Mouse (Mus musculus) liver, embryonic 14.5 days (tissue): ENCODE results near the gene Evx2.

Source experiments
- CTCF ChIP-seq: IDR thresholded peaks from 2 replicates; pipeline ENCODE4 v1.5.1; 2016; ENCODE audit warnings: antibody characterized with exemption, low read depth, control low read depth
- EP300 ChIP-seq: IDR thresholded peaks from 2 replicates; pipeline ENCODE4 v1.6.1; 2016; ENCODE audit warnings: antibody characterized with exemption, low read depth

DNA sequence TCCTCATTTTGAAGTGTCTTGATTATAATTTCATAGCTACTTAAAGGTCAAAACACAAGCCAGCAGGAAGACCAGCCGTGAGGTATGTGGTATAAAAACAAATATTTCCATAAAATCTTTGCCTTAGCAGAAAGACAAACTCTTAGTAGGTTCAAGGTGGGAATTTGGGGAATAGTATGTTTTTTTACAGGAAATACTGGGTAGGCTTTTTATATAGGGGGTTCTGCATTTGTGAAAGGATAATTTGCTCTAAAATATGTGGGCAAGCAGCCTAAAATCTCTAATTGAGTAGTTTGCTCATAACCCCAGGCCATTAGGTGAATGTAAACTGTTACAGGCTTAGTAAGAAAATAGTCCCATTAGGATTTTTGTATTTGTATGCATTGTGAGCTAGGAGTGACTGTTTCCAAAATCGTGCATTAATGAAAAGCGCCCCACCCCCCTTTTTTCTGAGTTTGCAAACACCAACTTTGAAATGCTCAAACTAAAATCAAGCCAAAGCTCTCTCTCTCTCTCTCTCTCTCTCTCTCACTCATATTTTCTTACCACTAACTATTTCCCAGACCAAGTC is 39.6 kb downstream of the Evx2 start:
- TF ChIP-seq CTCF (no peak), EP300 (no peak)
